Mouse (Mus musculus): ENCODE measurements at regions not wholly inside any gene's neighbourhood (a gene's known extent, or its start where the extent isn't known, plus 50 kb on each side); places are given as distances from the start of the nearest gene placed in this dataset.

DNA sequence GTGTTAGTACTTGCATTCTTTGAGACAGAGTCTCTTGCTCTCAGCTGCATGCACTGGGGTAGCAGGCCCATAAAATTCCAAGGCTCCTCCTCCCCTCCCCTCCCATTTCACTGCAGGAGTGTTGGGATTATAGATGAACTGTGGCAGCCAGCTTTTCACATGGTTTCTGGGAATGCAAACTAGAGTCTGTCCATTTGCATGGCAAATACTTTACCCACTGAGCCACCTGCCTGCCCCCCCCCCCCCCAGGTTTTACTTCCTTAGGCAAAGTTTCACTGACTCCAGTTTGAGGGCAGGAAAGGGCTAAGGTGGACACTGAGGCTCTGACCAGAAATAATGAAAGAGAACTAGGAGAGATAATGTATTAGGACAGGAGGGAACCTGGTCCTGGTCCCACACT lies 147.6 kb upstream of the Hs3st3a1 start:
- Histone ChIP-seq H3K4me1 (replicated peaks; ENCODE audit: control insufficient read depth, insufficient read depth, low read length) (no peaks in the 10 kb centered on the region), H3K36me3 (ENCODE audit: control insufficient read depth, insufficient read depth) (no peaks in the 10 kb centered on the region), H3K4me3 (ENCODE audit: low read depth, low read length) (no peak overlapping the region), H3K4me2 (replicated peaks; ENCODE audit: low read depth) (no peak overlapping the region), H3K9me3 (ENCODE audit: control insufficient read depth) (no peaks in the 10 kb centered on the region), H3K27ac (ENCODE audit: low read depth, low read length) (no peak overlapping the region), H3K9ac (ENCODE audit: low read depth, low read length) (no peak overlapping the region), H3K27me3 (replicated peaks; ENCODE audit: control insufficient read depth, insufficient read depth, low read length) (no peaks in the 10 kb centered on the region)
- no peak for ATAC-seq
- TF ChIP-seq CTCF (IDR thresholded peaks at IDR 0.05; ENCODE audit: low read depth), result no peak

DNA sequence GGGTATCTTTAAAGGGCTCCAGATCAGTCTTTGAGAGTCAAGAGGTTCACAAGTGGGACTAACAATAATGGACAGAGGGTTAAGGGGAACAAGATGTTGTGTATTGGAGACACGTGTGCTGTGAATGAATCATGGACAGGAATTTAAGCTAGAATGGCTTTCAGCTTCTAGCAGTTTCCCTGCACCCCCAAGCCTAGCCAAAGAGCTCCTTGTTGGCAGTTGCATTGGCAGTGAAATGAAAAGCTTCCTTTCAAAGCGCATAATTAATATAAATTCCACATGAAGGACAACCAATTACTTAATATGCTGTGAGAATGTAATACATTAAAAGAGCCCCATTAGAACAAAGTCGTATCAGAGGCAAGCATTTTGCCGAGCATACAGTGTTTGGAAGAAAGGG lies 153.4 kb upstream of the Hs3st3a1 start:
- ATAC-seq, result no peak
- H3K36me3 ChIP-seq (ENCODE audit: control insufficient read depth, insufficient read depth), result no peaks in the 10 kb centered on the region
- H3K4me1 ChIP-seq (replicated peaks; ENCODE audit: control insufficient read depth, insufficient read depth, low read length), result no peaks in the 10 kb centered on the region
- H3K27me3 ChIP-seq (replicated peaks; ENCODE audit: control insufficient read depth, insufficient read depth, low read length), result no peaks in the 10 kb centered on the region
- no peak overlapping the region for H3K27ac ChIP-seq (ENCODE audit: low read depth, low read length)
- 81% methylated on average over 4 of the region's 4 CpGs for WGBS
- H3K9me3 ChIP-seq (ENCODE audit: control insufficient read depth), result no peaks in the 10 kb centered on the region
- no peak overlapping the region for H3K9ac ChIP-seq (ENCODE audit: low read depth, low read length)
- H3K4me2 ChIP-seq (replicated peaks; ENCODE audit: low read depth), result no peak overlapping the region
- H3K4me3 ChIP-seq (ENCODE audit: low read depth, low read length), result no peak overlapping the region
- TF ChIP-seq CTCF (IDR thresholded peaks at IDR 0.05; ENCODE audit: low read depth), result no peak

DNA sequence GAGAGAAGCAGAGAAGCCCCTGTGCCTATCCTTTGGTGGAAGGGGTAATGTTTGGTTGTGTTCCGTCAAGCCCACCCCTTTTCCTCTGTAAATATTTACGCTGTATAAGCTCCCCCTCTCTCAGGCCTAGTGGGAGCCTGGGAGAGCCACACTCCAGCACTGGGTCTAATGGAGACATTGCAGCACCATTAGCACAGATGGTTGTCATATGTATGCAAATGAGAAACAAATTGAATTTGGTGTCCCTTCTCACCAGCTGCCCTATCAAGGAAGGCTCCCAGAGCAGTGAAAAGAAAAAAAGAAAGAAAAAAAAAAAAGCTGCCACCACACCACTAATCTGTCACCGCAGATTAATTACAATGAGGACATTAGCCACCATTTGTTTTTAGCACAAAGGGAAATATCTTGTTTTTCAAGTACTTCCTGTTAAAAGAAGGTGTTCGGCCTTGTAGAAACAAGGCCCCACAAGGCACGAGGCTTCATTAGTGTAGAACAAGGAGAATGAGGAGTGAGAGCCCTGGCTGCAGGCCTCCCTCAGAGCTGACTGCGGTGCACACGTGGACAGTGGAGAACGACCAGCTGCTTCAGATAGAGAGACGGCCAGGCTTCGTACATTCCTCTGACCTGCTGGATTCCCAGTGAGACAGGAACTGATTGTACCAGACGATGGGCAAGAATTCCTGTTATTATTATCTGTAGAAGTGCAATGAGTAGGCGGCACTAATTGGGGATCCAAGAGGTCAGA lies 156.7 kb upstream of the Hs3st3a1 start:
- Histone ChIP-seq H3K4me2 (replicated peaks; ENCODE audit: low read depth) (no peak overlapping the region), H3K9me3 (ENCODE audit: control insufficient read depth) (no peaks in the 10 kb centered on the region)

DNA sequence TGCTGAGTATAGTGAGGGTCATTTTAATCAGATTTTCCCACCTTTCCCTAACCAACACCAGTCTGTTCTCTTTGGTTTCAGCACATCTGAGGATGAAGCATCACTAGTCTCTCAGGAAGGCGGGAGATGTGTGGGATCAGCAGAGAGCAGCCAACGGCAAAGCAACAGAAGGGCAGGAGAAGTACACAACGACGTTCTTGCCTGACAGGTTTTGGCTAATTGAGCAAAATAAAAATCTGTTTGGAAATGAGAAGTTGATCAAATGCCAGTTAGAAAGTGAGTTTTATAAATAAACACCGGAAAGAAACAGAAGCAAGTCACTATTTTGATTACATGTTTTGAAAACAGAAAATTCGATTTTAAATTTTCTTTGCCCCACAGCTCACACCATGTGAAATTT lies 161.4 kb upstream of the Hs3st3a1 start:
- no peaks in the 10 kb centered on the region for H3K27me3 ChIP-seq (replicated peaks; ENCODE audit: control insufficient read depth, insufficient read depth, low read length)
- 77% methylated on average over 6 of the region's 6 CpGs for WGBS

More for the DNA sequence above, 156.7 kb upstream of the Hs3st3a1 start:
- Histone ChIP-seq H3K36me3 (ENCODE audit: control insufficient read depth, insufficient read depth) (no peaks in the 10 kb centered on the region), H3K27me3 (replicated peaks; ENCODE audit: control insufficient read depth, insufficient read depth, low read length) (no peaks in the 10 kb centered on the region), H3K4me1 (replicated peaks; ENCODE audit: control insufficient read depth, insufficient read depth, low read length) (no peaks in the 10 kb centered on the region), H3K4me3 (ENCODE audit: low read depth, low read length) (no peak overlapping the region), H3K27ac (ENCODE audit: low read depth, low read length) (no peak overlapping the region), H3K9ac (ENCODE audit: low read depth, low read length) (no peak overlapping the region)
- WGBS, result 40% methylated on average over 12 of the region's 12 CpGs
- ATAC-seq, result no peak
- TF ChIP-seq CTCF (IDR thresholded peaks at IDR 0.05; ENCODE audit: low read depth), result no peak

DNA sequence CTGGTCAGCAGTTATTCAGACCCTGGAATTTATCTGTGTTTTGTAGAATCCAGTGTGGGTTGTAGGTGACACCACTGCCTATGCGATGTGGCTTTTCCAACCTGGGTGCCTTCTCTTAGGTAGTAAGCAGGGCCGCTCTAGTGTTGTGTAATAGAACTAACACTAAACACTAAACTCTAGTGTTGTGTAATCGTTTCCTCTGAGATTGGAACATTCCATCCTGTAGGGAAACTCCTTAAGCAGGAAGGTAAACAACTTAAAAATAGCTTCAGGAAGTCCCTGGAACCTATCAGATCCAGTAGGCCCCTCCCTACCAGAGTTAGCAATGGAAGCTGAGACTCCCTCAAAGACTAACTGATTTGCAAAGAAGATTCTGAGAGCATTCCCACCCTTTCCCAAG lies 161.9 kb upstream of the Hs3st3a1 start:
- no peaks in the 10 kb centered on the region for H3K4me1 ChIP-seq (replicated peaks; ENCODE audit: control insufficient read depth, insufficient read depth, low read length)
- no peak overlapping the region for H3K9ac ChIP-seq (ENCODE audit: low read depth, low read length)
- no peak overlapping the region for H3K4me3 ChIP-seq (ENCODE audit: low read depth, low read length)
- no peaks in the 10 kb centered on the region for H3K36me3 ChIP-seq (ENCODE audit: control insufficient read depth, insufficient read depth)
- no peak overlapping the region for H3K4me2 ChIP-seq (replicated peaks; ENCODE audit: low read depth)
- no peaks in the 10 kb centered on the region for H3K27me3 ChIP-seq (replicated peaks; ENCODE audit: control insufficient read depth, insufficient read depth, low read length)
- no peak for TF ChIP-seq CTCF (IDR thresholded peaks at IDR 0.05; ENCODE audit: low read depth)
- H3K27ac ChIP-seq (ENCODE audit: low read depth, low read length), result no peak overlapping the region
- ATAC-seq, result no peak
- peaks cover 2% of the 10 kb centered on the region; the same call in 1 of the 2 replicates for H3K9me3 ChIP-seq (ENCODE audit: control insufficient read depth)
- 66% methylated on average over 3 of the region's 3 CpGs for WGBS

More for the DNA sequence above, 161.4 kb upstream of the Hs3st3a1 start:
- ATAC-seq, result no peak
- no peak for TF ChIP-seq CTCF (IDR thresholded peaks at IDR 0.05; ENCODE audit: low read depth)
- H3K4me2 ChIP-seq (replicated peaks; ENCODE audit: low read depth), result no peak overlapping the region
- H3K9ac ChIP-seq (ENCODE audit: low read depth, low read length), result no peak overlapping the region
- no peak overlapping the region for H3K4me3 ChIP-seq (ENCODE audit: low read depth, low read length)
- H3K36me3 ChIP-seq (ENCODE audit: control insufficient read depth, insufficient read depth), result no peaks in the 10 kb centered on the region
- no peak overlapping the region for H3K27ac ChIP-seq (ENCODE audit: low read depth, low read length)
- peaks cover 2% of the 10 kb centered on the region; the same call in 1 of the 2 replicates for H3K9me3 ChIP-seq (ENCODE audit: control insufficient read depth)
- H3K4me1 ChIP-seq (replicated peaks; ENCODE audit: control insufficient read depth, insufficient read depth, low read length), result no peaks in the 10 kb centered on the region

DNA sequence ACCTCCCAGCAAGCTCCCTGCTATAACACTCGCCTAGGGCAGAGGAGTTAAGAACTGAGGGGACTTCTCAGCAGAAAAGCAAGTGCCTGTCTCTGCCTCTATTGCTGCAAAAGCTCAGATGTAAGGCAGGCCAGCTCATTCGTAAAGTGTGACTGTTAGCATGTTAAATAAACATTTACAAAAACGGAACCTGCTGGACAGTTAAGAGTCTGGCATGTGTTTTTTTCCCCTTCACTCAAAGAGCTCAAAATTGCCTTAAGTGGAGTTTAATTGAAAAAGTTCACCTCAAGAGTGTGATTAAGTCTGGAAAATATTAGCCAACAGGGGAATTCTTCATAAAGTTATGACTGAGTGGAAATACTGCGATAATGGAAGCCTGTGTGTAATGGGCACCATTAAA lies 167.0 kb upstream of the Hs3st3a1 start:
- Histone ChIP-seq H3K27ac (ENCODE audit: low read depth, low read length) (no peak overlapping the region), H3K27me3 (replicated peaks; ENCODE audit: control insufficient read depth, insufficient read depth, low read length) (no peaks in the 10 kb centered on the region), H3K9ac (ENCODE audit: low read depth, low read length) (no peak overlapping the region), H3K9me3 (ENCODE audit: control insufficient read depth) (peaks cover 2% of the 10 kb centered on the region; the same call in 1 of the 2 replicates), H3K4me1 (replicated peaks; ENCODE audit: control insufficient read depth, insufficient read depth, low read length) (no peaks in the 10 kb centered on the region), H3K4me2 (replicated peaks; ENCODE audit: low read depth) (no peak overlapping the region), H3K36me3 (ENCODE audit: control insufficient read depth, insufficient read depth) (no peaks in the 10 kb centered on the region), H3K4me3 (ENCODE audit: low read depth, low read length) (no peak overlapping the region)
- no peak for ATAC-seq
- 33% methylated on average over 4 of the region's 4 CpGs for WGBS
- no peak for TF ChIP-seq CTCF (IDR thresholded peaks at IDR 0.05; ENCODE audit: low read depth)
